Mouse (Mus musculus): ENCODE results near the gene Sec1.
"Not testable (repeated sequence)": the region's sequence is repeated elsewhere in the genome, so short reads cannot be mapped to it uniquely, and the experiment has no call there.

Gene Sec1

DNA sequence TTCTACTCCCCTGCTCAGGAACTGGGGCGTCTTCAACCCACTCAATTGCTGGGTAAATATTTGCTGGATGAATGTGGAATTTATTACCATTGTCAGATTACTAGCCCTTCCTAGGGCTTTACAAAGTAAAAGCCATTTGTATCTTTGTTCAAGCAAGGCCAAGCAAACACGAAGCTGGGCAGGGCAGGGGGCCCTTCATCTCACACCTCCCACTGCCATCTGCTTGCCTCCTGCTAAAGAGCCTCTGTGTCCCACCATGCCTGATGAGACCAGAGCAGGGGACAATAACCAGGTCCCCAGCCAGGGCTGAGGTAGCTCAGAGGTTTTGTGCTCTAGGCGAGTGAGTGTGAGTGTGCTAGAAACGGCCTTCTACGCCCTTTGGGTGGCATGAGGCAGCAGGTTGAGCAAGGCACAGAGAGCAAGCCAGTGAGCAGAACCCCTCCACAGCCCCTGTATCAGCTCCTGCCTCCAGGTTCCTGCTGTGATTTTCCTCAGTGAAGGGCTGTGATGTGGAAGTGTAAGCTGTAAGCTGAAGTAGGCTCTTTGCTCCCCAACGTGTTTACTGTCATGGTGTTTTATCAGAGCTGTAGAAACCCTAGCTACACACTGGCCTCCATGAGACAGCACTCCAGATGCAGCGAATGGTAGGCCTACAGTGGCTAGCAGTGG is 16.4 kb downstream of the Sec1 start:
- DNase-seq = no peak

DNA sequence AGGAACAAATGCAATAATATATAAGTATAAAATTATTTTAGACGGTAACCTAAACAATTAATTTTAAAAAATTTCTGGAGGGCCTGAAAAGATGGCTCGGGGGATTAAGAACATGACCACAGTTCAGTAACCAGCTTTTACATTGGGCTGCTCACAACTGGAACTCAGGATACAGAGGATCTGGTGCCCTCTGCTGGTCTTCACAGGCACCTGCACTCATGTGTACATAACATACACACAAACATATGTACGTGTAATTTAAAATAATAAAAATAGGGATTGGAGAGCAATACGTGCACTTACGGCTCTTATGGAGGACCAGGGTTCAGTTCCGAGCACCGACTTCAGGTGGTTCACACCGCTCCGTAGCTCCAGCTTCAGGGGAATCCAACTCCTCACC is 25.3 kb downstream of the Sec1 start:
- DNase-seq = no peak

DNA sequence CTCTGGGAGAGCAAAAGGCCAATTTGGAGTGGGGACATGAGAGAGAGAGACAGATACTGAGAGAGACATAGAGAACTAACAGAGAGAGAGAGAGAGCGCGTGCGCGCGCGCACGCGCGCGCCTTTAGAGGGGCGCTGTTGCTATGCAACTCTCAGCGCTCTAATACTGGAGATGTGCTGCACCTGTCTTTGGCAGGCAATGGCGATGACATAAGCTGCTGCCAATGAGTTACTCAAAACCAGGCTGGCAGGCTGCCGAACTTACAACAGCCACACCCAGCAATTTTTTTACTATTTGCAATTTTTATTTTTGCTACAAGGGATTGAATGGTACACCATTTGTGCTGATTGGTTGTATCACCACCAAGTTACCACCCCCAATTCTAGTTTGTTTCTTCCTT is 26.4 kb downstream of the Sec1 start:
- no peak for DNase-seq

DNA sequence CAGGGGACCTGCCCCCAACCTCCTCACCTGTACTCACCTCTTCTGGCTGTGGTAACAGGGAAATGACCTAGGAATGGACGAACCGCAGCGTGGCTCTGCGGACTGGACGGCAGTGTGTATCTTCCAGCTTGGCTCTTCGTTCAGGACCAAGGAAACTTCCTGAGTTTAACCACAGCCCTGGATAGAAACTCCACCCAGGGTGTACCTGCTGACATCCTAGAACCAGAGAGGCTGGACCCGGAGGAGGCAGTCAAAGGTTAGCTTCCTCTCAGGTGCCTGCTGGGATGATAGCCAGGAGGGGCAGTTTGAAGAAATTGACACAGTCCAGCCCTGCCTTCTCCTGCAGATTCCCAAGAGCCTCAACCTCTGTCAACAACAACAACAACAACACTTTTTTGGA is 28.0 kb downstream of the Sec1 start, which contains the start of gene Fut2:
Gene Fut2, minus strand, starts transcription at position 234 of the 400 bp plus-strand sequence.
- no peak for DNase-seq

DNA sequence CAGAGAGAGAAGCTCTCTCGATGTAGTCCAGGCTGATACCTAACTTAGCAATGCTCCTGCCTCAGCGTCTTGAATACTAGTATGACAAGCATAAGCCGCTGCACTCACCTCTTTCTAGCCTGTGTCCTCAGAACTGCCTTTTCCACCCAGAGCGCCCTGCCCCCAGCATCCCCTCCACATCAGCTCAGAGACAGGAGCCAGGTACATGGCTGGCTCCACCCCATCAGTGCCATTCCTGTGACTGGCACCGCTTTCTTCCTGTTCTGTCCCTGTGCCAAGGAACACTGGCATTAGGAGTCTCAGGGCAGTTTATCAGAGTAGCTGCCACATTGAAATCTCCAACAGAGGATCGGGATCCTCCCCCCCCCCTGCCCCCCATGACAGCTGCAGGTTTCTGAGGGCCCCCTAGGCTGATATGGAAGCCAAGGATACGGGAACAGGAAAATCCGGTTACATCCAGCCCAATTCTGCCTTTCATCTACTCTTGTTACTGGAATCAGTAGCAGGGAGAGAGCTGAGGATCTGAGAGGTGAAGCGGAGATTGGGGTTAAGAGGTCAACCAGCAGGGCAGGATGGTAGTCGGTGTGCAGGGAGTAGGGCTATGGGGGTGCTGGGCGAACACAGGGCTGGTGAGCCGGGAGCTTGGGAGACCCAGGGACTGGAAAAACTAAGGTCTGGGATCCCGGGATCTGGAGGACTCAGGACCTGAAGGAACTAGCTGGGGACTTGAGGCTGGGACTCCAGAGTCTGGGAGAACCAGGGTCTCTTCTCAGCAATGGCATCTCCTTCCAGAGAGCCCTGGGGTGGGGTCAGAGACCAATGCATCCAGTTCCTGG is 28.7 kb downstream of the Sec1 start:
- DNase-seq = no peak

DNA sequence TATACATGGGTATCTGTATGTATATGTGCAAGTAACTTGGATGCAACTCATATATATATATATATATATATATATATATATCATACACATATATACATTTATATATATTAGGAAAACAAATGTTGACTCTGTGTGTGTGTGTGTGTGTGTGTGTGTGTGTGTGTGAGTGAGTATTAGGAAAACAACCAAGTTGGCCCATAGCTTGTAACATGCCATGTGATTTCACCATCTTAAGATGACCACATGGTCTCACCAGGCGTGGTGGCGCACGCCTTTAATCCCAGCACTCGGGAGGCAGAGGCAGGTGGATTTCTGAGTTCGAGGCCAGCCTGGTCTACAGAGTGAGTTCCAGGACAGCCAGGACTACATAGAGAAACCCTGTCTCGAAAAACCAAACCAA is 32.5 kb downstream of the Sec1 start:
- not testable (repeated sequence) for DNase-seq

DNA sequence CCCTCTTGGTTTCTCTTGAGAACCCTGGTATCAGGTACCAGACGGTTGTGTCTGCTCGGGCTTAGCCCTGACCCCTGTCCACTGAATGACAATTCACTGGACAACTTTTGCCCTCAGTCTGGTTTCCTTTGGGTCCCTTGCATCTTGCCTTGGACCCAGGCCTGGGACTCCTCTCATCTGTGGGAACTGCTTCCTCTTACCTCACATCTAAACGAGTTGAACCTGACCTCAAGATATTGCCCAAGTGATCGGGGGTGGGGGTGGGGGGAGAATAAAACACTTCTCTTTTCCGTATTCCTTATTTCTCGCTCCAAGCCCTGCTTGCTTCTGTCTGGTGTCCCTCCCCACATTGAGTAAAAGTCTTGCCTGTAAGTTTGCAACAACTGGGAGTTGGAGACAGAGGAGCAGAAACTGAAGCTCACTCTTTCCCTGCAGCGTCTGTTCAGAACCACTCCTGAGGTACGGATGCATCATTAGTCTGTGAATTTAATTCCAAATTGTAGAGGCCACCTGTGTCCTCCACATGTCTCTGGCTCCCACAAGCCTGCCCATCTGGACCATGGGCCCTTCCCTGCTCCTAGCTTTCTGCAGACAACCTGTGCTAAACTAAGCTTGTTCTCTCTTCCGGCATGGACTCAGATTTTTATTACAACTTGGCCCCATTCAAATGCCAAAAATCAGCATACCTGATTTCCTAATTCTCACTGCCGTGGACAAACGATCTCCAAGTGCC is 33.3 kb downstream of the Sec1 start:
- no peak for DNase-seq

DNA sequence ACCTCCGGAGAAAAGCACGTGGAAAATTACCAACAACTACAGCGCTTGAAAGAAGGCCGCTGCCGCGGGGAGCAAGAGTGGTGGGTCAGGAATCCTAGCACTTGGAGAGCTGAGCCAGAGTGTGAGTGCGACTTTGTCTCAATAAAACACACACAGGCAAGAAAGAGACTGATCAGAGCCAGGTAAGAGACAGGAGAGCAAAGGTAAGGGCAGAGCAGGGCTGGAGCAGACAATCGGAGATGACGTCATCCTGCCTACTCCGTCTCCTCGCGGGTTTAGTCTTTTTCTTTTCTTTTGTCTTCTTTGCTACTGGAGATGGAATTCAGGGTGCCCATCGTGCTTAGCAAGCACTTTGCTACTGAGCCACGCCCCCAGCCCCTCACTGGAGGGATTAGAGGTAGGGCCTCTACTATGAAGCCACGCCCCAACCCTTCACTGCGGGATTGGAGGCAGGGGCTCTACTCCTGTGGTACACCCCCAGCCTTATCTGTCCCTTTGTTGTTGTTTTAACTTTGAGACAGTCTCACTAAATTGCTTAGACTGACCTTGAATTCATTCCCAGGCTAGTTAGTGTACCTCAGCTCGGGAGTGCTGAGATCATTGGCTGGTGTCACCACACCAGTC is 39.7 kb downstream of the Sec1 start:
- DNase-seq = no peak

DNA sequence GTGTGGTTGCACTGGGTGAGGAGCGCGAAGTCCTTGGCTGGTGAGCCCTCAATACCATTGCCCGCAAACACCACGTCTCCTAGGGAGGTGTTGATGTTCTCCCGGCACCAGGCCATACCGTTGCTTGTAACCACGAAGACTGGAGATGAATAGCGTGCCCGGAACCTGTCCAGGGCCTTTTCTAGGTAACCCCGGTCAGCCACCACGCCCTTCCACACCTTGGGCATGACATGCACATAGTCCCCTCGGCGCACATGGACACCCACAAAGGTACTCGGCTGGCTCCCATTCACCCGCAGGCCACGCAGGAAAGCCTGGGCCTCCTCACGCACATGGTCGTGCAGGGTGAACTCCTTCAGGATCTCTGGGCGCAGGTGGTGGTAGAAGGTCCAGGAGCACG is 43.7 kb downstream of the Sec1 start:
- DNase-seq = not testable (repeated sequence)

DNA sequence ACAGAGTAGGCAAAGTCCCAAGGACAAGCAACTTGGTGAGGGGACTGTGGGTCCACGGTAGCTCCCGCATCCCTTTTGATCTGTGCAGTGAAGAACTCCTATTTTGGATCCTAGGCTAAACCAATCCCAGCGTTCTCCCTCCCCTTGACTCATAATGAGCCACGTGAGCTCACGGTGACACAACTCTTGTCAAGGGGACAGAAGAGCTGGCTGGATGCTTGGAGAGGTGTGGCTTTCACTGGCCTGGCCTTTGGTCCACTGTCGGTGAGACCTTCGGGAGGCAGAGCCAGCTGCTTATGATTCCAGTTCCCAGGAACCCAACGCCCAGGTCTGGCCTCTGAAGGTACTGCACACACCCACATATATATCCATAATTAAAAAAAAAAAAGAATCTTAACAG is 44.9 kb downstream of the Sec1 start:
- no peak for DNase-seq

DNA sequence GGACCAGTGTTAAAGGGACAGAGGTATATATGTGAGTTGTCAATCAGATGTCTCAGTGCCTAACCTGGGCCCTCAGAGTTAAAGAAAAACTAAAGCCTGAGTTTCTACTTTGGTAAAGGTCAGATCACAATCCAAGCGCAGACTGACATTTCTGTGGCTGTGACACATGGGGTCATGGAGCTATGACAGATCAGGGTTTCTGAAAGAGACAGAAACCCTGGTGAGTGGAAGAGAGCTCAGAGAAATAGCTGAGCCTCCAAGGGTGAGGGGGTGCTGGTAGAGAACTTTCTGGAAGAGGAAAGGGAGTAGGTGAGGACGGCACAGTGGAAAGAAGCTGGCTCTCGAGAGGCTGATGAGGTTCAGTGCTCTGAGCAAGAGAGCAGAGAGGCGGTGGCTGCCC is 47.5 kb downstream of the Sec1 start:
- no peak for DNase-seq

DNA sequence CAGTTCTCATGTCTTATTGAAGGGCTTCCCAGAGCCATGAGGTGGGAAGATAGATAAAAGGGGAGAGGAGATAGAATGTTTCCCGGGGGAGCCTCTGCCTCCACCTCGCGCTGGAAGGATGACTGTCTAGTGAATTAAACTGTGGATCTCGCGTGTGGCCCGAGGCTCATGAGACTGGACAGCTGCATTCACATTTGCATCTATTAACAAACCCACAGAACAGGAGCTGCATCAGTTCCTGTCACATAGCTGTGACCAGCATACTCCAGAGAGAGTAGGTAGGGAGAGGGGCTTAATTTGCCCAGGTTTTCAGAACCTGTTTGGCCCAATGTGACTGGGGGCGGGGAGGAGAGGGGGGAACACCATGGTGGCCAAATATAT is 48.6 kb downstream of the Sec1 start:
- no peak for DNase-seq

DNA sequence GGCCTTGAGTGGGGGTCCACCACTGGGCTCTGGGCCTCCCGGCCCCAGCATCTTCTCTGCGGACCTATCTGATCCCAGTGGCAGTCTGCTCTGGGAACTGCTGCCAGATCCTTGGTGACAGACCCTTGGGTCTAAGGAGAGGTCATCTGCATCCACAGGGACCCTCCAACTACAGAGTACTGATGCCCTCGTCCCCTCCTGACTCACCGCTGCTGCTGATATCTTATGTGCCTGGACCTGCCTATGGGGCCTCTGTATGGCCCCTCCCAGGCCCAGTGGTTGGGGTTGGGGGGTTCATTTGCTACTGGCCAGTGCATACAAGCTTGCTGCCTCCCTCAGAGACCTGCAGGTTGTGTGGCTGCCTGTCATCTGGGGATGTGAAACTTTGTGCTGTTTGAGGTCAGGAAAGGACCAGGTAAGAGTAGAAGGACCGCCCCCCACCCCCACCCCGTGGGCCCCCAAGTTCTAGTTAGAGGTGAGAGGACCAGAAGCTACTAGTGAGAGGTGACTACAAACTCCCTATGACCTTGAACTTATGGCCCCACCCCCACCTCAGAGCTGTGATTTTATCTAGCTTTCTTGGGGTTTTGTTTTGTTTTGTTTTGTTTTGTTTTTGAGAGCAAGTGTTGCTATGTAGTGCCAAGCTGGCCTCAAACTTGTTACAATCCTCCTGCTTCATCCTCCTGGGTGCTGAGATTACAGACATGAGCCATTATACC is 49.2 kb downstream of the Sec1 start:
- no peak for DNase-seq

DNA sequence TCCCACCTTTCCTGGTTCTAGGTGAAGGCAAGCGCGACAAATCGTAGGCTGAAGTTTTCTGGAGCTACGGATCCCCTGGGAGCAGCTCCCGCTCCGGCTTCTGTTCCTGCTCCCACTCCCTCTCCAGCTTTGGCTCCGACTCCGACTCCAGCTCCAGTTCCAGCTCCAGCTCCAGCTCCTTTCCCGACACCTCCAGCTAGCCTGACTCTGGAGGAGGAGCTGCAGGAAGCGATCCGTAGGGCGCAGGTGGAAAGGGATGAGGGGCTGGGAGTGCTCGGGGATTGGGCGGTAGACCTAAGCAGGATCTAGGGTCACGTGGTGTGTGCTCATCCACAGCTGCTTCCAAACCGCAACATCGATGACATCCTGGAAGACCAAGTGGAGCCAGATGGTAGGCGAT is 50.0 kb downstream of the Sec1 start:
- DNase-seq = no peak

DNA sequence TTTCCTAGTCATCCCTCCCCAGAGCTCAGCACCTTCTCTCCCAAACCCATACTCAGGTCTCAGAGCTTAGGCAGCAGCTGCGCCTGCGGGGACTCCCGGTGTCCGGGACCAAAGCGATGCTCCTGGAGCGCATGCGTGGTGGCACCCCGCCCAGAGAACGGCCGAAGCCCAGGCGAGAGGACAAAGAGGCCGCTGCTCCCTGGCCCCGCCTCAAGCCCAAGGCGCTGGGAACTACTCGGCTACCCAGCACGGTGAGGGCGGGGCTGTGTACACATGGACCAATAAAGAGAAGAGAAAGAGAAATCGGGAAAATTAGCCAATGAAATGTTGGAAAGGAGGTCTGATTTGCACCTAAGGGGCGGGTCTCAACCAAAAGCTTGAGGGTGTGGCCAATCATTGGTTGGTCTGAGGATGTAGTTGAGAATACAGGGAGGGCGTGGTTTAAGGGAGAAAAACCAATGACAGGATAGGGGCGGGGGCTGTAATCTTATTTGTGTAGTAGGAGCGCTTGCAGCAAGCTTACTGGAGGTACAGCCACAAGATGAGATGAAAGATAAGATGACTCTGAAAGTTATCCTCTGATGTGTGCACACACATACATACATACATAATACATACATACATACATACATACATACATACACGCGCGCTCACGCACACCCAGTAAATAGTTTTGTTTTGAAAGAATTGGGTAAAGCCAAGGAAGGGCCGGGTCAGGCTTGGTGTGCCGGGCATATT is 50.6 kb downstream of the Sec1 start:
- DNase-seq = peak; percentile 95

DNA sequence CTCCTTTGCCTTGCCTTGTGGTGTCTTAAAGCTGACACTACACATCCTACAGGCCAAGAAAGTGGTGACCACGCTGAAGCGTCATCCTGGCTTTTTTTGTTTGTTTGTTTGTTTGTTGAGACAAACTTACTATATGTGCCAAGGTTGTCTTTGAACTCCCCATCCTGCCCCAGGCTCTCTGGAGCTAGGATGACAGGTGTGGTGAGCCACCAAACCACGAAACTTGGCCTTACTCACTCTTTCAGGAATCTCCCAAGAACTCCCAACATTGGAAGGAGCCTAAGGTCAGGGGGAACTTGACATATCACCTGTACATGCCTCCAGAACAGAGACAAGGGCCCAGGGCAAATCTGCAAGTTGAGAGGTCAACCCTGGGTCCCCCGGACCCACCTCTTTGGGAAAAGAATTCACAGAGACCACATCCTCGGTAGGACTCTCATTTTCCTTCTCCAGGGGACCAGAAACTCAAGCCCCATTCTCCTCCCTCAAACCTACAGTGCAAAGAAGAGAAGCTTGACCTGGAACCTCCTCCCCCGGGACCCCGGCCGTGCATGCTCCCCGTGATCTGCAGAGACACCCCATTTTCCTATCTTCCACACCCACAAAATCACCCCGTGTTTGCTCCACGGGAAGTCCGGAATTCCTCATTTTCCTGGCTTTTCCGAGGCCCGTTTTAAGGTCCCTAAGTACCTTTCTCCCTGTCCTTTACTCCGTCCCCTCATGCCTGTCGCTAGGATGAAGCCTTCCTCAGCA is 51.5 kb downstream of the Sec1 start:
- DNase-seq = no peak

DNA sequence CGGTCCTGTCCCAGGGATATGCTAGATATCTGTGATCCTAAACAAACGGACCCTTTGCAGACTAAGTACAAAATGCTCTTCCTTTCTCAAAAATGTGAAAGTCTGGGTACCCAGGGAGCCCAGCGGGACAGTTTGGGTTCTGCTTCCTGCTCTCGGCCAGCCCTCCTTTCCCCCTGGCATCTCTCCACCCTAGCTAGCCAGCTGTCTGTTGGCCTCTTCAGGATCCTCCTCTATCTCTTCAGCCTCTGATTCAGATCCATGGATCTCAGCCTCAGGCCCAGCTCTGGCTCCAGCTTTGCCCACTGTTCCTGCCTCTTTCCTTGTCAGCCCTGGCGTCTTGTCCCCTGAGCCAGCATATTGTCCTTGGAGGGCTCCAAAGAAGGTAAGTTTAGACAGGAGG is 52.1 kb downstream of the Sec1 start:
- no peak for DNase-seq

DNA sequence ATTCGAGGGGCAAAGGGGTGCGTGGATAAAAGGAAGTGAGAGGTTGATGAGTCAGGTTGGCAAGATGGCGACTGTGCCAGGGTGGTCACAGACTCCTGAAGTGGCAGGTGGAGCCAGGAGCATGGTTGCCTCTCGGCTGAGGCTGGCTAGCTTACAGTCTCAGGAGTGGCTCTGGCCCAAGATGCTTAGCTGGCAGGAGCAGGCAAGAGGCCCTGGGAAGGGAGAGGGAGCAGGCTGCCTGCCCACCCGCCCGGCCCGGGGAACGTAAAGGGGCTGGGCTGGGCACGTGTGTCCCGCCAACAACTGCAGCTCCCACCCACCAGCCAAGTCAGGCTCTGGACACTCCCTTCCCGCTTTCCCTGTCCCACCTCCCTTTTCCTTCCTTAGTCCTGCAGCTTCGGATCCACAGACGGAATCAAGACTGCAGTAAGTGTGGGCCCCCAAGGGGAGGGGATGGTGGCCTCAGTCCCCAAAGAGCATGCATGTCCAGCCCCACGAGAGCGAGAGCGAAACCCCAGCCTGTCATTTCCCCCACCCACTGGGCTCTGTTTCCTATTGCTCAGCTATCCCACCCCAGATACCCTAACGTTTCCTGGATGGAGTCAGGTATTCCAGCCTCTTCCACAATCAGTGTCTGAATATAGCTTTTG is 52.7 kb downstream of the Sec1 start:
- DNase-seq = peak; percentile 43

DNA sequence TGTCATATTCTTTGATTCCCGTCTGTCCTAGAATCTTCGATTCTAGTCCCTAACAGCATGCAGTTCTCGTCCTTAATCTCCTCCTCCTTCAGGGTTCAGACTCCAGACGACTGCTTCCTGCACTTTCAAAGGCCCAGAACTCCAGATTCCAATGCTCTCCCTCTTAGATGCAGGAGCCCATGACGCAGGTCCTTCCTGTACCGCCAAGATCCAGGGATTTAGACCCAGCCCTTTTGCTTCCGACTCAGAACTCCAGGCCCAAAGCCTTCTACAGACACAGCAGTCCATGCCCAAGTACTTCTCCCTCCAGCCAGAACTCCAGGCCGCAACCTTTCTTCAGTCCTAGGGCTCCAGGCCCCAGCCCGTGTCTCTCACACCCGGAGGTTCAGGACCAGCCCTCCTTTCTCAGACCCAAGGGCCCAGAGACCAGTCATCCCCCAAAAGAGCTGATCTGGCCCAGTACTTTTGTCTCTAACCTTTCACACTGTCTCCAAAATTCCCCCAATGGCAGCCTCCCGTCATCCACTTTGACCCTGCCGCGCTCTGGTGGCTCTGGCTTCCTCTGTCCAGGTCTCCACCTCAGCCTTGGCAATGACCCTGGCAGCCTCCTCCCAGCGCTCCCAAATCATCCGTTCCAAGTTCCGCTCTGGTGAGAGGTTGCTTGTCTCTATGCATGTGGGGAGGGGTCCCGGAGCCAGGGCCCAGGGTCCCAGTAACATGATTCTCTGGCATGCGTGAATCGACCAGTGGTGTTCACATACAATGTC is 53.8 kb downstream of the Sec1 start:
- peak; percentile 55 for DNase-seq

DNA sequence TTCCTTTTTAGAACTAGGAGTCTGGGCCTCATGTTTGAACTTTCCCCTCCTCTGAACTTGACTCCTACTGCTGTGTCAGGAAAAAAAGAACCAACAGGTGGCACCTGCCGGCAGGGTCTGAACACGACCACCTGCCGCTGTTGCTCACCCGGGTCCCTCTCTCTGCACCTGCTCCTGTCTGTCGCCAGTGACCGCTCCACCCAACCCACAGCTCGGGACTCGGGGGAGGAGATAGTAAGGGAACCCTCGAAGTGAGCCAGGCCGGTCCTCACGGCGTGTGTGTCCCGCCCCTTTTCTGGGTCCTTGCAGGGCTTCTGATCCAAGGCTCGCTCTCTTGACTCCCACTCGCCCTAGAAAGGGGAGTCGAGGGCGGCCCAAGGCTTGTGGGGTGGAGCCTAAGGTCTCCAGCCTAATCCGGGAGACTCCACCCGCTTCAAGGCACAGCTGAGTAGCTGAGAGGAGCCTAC is 54.6 kb downstream of the Sec1 start, which contains the start of gene Mamstr:
Gene Mamstr, plus strand, starts transcription at position 417 of the 467 bp plus-strand sequence.
- DNase-seq = peak; percentile 20
